Mouse (Mus musculus): ENCODE measurements around the gene Mcf2l.

The Mcf2l gene

GRCm38 (mm10) chr8:12873357-12874046 is at the start of gene Mcf2l:
Mcf2l (plus strand) TSS chr8:12873806.
- DNase-seq, result peak; percentile 95

- no peak for DNase-seq
These were observed 49.0 kb upstream of the Mcf2l start for GRCm38 (mm10) chr8:12824562-12824961.

- DNase-seq, result no peak
These were observed 48.4 kb upstream of the Mcf2l start for GRCm38 (mm10) chr8:12825236-12825635.

GRCm38 (mm10) chr8:12825686-12826237 is 47.8 kb upstream of the Mcf2l start:
- no peak for DNase-seq

GRCm38 (mm10) chr8:12827124-12827523 is 46.5 kb upstream of the Mcf2l start:
- peak; percentile 87 for DNase-seq

GRCm38 (mm10) chr8:12828298-12828697 is 45.3 kb upstream of the Mcf2l start:
- no peak for DNase-seq

- no peak for DNase-seq
These were observed 44.2 kb upstream of the Mcf2l start for GRCm38 (mm10) chr8:12829381-12829780.

GRCm38 (mm10) chr8:12831659-12832589 is 41.7 kb upstream of the Mcf2l start:
- DNase-seq, result peak; percentile 75

GRCm38 (mm10) chr8:12833616-12834015 is 40.0 kb upstream of the Mcf2l start:
- DNase-seq, result peak; percentile 98

- DNase-seq, result no peak
These were observed 32.8 kb upstream of the Mcf2l start for GRCm38 (mm10) chr8:12840834-12841233.

GRCm38 (mm10) chr8:12842342-12842995 is 31.1 kb upstream of the Mcf2l start:
- no peak for DNase-seq

- DNase-seq, result no peak
These were observed 29.2 kb upstream of the Mcf2l start for GRCm38 (mm10) chr8:12844347-12844950.

GRCm38 (mm10) chr8:12846447-12846846 is 27.2 kb upstream of the Mcf2l start:
- no peak for DNase-seq

- DNase-seq, result no peak
These were observed 22.4 kb upstream of the Mcf2l start for GRCm38 (mm10) chr8:12851241-12851640.

- peak; percentile 96 for DNase-seq
These were observed 17.6 kb upstream of the Mcf2l start for GRCm38 (mm10) chr8:12856038-12856437.

- no peak for DNase-seq
These were observed 10.5 kb upstream of the Mcf2l start for GRCm38 (mm10) chr8:12863061-12863460.

GRCm38 (mm10) chr8:12863608-12864007 is 10.0 kb upstream of the Mcf2l start:
- DNase-seq, result no peak

- no peak for DNase-seq
These were observed 7.8 kb upstream of the Mcf2l start for GRCm38 (mm10) chr8:12865790-12866189.

GRCm38 (mm10) chr8:12869661-12870060 is 3.9 kb upstream of the Mcf2l start:
- DNase-seq, result no peak

GRCm38 (mm10) chr8:12870656-12871055 is 3.0 kb upstream of the Mcf2l start:
- no peak for DNase-seq

- DNase-seq, result no peak
These were observed 2.1 kb upstream of the Mcf2l start for GRCm38 (mm10) chr8:12871461-12871860.

- no peak for DNase-seq
These were observed 636 bp upstream of the Mcf2l start for GRCm38 (mm10) chr8:12872983-12873356.
